Mouse (Mus musculus) induced T-regulatory cell, adult 2 months (primary cell): ENCODE measurements at regions not wholly inside any gene's neighbourhood (a gene's known extent, or its start where the extent isn't known, plus 50 kb on each side); places are given as distances from the start of the nearest gene placed in this dataset.
A peak's percentile ranks its signal among the peaks of the same experiment; 100 is the strongest.

Experiments used
- DNase-seq: peaks from one replicate; pipeline ENCODE4 v3.0.0-alpha.2; 2012; ENCODE audit warnings: low read depth

DNA sequence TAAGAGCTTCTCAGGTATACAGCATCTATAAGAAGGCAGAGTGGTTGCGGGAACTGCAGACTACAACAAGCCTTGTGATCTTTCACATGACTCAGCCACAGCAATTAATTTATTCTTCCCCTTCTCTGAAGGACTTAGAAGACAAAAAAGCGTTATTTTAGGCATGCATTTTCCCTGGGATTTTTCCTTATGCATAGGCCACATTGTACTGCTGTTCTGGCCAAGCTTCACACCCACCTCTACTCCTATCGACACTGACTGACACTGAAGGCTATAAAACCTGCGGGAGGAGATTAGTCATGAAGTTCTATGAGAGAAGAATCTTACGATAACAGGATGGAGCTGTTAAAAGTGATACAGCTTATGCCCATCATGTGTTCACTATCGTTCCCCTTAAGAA lies 441.9 kb downstream of the Tox3 start:
- no peak for DNase-seq

DNA sequence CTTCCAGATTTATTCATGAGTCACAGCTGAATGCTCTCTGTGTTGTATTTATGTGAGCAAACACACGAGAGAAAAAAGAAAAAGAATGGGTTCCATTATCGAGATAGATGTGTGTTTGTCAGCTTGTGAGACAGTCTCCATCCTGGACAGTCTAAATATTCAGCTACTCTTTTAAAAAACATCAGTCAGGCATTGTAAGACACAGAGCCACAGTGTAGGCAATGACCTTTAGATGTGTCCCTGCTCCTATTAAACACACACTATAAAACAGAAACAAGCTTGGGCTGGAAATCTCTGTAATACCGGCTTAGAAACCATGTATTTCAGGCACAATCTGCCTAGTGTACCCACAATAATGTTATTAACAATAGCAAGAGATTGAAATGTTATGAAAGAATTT lies 442.6 kb downstream of the Tox3 start:
- no peak for DNase-seq

DNA sequence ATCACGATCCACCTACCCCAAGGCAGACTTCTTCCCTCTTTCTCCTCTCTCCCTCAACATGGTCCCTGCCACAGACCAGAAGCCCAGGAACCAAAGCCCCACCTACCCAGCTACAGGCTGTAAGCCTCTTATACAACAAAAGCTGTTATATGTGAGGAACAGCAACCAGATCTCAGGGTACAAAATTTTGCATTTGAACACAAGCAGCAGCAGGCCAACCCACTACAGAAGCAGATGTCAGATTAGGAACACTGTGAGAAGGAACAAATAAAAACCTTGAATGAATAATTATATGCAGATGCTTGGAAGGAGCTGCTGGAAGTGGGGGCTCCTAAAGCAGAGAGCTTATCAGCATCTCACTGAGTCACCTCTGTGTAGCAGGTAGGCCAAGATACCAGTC lies 444.8 kb downstream of the Tox3 start:
- no peak for DNase-seq

DNA sequence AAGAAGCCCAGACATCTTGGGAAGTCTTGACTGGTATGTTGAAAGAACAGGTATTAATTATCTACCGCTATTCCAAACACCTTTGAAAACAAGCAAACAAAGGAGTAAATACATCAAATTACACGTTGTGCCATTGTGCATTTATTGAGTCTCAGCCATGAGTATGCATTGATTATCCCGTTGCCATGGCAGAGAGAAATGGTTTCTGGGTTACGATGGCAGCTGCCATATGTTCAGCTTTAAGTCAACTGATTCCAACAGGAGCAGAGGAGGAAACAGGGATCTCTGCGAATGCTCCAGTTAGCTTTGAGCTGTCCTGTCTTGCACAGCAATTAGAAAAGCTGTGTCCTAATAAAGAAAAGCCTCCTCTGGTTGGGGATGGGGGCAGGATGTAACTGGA lies 475.4 kb downstream of the Tox3 start:
- DNase-seq, result no peak

DNA sequence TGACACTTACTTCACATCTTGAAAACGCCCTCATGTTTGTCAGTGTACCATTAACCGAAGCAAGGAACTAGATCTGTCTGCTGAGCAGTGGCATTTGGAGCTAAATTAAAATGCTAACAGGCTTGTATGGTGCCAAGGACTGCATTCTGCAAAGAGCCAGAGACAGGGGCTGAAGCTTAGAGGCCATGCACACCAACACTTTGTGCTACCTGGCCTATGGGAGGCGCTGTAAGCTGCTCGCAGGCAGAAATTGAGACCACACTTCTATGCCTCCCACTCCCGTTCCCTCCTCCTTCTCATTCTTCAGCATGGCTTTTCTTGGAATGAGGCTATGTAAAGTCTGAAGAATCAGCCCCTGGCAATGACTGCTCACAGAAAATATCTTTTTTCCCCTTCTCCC lies 476.2 kb downstream of the Tox3 start:
- DNase-seq, result no peak

DNA sequence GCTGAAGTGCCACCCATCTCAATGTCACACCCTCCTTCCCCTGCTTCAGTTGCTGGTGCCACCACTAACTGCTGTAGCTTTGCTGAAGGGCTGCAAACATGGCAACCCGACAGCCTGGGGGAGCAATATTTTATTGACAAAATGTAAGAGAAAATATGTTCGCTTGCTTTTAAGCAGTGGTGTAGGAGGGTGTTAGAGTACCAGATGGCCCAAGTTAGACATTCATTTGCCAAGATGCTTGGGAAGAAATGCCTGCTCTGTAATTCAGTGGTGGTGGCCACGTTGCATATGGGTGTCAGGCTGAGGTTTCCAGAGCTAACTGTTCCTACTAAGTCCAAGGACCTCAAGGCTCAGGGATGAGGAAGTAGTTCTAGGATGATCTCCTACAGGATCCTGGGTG lies 488.3 kb downstream of the Tox3 start:
- no peak for DNase-seq

DNA sequence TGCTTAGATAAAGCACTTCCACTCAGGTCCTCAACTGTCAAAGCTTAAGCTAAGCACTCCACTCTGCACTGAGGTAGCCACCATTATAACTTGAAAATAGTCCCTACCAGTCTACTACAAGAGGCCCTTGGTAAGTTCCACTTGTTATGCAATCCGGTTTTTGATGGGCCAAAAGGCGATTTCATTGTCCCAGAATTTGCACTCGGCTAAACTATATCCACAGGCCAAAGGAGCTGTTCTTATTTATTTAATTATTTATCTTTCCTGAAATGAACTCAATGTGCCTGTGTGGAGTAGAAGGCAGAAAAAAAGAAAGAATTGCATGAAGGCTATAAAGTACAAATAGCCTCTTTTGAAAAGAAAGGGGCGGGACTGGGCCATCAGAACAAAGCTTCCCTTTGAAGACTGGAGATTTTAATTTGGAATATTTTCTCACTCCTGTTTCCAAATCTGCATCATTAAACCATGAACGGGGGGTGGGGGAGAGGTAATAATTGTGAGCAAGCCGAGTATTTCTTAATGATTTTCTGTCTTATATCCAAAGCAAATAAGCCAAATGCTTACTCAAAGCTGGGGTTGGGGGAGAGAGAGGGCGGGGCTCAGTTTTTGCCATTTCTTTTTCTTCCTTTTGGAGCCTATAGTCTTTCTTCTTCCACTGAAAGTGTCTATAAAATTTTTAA lies 489.3 kb downstream of the Tox3 start:
- no peak for DNase-seq

DNA sequence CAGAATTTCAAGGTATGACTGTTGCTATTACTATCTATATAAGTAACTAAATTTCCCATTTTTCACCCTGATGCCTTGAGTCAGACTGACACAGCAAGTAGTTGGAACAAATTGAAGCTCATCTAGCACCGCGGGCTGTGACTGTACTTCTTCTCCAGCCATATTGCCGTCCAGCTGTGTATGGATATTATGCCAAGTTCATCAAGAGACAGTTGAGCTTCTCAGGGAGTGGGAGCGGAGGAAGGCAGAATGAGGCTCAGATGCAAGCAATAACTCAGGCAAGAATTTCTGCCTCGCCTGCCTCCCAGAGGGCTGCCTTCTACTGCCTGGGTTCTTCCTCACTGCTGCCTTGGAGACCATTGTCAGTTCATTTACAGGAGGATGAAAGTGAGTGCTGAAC lies 492.6 kb downstream of the Tox3 start:
- DNase-seq, result no peak

DNA sequence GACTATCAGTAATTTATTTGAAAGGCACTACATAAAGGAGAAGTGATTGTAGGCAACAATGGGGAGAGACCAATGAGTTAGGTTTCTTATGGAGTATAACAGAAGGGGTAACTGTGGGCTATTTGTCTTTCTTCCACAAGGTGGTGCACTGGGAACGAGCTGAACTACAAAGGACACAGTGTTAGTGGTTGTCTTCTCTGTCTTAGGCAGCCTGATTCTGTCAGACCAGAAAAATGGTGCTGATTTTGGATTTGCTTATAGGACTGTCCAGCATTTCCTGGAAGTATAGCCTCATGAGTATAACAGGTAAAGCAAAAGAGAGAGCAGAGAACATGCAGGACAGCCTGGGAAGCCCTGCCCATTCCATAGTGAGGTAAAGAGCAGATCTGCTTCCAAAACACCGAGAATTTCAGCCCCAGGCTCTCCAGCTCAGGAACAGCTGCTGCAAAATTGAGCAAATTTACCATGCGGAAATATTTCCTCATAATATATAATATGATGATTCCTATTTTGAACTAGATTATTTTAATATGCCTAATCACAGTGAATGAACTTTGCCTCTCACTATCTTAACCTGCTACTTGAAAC lies 497.8 kb downstream of the Tox3 start:
- no peak for DNase-seq

DNA sequence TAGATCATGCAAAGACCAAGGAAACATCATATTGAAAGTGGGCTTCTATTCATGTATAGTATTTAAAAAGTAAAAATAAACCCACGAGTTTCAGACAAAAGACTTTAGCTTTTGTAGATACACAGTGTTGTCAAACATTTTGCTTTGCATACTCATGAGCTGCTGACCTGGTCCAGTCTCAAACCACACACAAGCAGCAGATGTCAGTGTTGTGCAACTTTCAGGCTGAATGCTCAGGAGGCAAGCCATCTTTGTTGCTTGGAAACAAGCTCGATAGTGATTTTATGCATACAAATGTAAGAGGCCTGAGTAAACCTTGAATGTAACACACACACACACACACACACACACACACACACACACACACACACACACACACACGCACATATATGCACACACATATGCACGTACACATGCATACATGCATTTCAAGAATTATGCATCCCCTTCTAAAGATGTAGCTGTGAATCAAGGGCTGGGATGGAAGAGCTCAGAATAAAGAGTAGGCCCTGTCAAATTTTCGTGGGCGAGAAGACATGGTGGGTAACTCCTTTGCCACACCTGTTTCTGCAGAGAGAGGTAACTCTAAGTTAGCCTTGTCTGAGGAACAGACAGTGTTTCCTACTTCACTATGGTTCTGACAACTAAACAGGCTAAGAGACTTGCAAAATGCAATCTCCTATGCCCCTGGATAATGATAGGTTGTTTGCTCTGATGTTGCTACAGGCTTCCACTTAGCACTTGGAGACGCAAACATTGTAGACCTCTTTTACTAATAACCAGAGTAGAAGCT lies 498.5 kb downstream of the Tox3 start:
- no peak for DNase-seq

DNA sequence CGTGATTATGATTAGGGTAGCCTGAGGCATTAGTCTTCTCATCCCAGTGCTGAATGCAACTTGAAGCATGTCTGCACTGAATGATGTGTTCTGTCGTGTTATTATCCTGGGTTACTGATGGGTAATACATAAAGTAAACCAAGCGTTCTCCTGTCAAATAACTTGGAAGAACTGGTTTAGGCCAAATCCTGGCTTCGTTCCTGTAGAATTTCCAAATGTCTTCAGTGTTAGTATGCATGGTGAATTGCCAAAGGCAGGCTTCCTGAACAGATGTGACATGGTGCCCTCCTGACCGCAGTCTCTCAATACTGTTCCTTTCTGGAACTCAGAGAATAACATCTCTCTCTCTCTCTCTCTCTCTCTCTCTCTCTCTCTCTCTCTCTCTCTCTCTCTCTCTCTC lies 509.6 kb downstream of the Tox3 start:
- DNase-seq, result no peak

DNA sequence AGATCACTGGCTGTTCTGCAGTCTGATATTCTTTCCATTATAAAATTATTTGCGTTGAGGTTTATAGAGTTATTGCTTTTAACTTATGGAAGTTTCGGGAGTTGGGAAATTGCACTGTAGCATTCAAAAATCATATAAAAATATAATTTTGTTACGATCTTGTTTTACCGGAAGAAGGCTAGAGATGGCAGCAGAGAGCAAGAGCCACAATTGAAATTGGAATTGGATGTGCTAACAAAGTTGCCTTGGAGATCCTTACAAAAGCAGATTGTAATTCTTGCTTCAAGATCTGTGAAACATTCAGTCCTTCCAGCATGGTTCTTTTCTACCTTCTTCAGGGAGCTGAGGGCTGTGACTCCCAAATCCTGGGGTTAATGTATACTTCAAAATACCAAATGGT lies 514.4 kb downstream of the Tox3 start:
- DNase-seq, result no peak

DNA sequence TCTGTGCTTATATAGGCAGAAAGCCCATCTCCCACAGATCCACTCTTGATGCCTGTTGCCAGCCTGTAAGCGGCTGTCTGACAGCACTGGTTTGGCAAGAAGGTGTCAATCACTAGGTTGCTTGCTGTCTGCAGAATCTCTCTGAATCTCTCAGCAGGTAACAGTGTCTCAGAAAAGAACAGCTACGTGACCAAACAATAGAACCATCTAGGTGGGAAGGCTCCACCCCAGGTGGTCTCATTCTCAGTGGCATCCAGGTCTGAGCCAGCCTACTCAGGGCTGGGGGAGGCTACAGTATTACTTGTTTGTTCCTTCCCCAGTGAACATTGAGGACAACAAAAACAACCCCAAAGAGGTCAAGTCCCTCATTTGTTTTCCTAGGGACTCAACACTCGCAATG lies 523.6 kb downstream of the Tox3 start:
- no peak for DNase-seq

DNA sequence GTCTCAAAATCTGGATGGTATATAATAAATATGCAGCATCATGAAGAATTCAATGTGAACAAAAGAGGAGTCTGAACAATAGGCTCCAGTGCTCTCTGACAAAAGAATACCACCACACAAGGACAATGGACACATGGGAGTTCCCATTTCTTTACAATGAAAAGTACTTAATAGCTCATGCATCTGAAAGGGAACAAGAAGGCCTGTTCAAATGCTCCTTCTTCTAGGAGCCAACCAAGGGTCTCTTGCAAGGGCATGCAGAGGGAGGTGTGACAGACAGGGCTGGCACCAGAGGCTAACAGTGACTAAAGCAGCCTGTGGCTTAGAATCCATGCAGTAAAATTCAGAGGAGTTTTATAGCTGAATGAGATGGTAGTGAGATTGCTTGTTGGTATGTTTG lies 524.5 kb downstream of the Tox3 start:
- DNase-seq, result no peak

DNA sequence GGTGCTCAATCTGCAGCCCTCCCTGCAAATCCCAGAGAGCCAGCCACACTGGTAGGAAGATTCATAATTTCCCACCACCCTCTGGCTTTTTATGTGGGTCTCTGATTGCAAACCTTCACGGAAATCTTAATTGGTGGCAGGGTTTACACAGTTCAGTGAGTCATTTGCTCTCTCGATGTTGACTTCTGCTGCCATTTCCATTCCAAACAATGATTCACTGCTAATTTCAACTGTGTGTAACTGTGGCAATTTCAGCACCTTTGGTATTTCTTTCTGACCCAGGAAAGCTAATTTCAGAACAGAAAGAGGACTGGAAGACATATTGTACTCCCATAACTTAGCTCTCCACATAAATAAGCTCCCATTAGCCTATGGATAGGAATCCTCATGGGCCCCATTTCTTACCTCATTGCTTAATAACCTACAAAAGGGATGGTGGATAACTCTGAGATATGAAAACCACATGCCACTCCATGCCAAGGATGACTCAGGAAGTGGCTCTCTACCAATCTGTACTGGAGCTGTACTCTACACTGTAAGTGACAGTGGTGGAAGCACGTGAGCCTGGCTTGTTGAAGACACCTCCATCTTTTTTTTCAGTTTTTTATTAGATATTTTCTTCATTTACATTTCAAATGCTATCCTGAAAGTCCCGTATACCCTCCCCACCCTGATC lies 536.0 kb downstream of the Tox3 start:
- DNase-seq, result no peak

DNA sequence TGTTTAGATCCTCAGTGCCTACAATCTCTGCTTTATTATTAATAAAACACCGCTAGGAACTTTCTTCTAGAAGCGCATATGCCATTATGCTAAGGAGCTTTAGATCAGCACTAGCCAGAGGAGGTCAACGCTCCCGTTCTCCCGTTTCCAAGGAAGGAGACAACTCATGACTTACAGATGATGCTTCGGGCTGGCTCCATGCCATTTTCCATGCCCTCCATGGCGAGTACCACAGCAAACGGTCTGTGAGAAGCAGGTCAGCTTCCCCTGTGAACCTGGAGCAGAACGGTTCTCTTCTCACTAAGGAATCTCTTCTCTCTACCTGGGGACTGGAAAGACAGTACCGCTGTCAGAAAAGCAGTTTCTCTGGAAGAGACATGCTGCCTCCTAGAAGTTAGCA lies 559.8 kb downstream of the Tox3 start:
- no peak for DNase-seq

DNA sequence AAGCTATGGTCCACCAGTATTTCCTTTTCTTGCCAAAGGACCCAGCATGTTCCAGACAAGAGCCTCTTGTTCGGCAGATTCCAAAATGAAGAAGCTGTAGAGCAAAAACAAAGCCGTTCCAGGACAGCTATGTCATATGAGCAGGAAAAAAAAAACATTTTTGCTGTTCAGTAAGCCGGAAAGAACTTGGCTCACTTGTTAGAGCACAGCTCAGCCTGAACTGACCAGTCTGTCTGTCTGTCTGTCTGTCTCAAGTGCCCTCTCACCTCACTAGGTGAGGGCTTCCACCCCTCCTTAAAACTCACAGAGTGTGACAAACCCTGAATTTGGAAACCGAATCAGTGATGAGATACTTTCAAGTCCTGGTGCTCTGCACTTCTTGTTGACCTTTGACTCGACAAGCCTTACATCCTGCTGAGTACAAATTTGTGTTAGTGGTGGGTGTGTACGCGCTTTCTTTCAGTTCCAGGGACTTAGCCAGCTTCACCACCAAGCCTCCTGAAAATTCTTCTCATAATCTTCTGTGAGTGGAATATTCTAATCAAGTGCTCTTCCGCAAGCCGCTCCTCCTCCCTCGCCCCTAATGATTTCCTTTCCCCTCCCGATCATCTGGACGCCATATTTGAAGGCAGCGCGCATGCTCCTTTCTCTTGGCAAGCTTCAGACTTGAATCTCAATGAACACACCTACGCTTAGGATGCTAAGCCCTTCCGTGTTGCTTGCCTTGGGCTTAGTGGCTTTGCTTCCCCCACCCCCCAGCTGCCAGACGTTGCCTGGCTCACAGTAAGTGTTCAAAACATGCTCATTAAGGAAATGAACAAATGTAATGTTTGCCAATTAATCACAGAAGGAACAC lies 560.9 kb downstream of the Tox3 start:
- DNase-seq, result no peak

DNA sequence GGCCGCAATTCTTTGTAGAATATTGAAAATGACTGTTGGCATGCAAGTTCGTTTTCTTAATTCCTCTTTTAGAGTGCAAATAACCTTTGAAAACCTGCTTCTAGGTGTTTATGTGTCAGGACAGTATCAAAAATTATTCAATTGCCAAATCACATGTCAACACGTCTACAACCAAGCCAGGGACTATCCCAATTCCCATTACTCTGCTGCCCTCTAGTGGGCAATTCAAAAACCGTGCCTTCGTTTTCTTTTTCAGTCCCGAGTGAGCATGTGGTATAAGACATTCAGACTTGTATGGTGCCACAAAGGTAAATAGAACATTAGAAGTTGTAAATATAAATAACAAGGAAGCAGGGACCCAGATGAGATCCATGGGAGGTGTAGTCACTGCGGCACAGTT lies 563.1 kb downstream of the Tox3 start:
- peak; percentile 55 for DNase-seq

DNA sequence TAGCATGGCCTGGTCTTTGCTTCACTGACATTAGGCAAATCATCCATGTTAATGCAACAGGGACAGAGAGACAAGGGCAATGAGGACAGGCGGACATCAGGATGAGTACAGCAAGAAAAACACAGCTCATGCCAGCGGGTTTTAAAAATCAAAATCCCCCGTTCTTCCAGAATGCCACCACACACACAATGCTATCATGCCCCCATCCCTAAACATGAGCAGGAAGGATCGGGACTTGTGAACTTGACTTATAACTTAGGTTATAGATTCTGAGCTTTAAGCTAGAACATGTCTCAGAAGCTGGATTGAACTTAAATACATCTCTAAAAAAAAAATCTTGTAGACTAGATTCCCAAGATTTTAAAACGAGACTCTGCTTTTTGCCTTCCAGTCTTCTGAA lies 564.8 kb downstream of the Tox3 start:
- no peak for DNase-seq

DNA sequence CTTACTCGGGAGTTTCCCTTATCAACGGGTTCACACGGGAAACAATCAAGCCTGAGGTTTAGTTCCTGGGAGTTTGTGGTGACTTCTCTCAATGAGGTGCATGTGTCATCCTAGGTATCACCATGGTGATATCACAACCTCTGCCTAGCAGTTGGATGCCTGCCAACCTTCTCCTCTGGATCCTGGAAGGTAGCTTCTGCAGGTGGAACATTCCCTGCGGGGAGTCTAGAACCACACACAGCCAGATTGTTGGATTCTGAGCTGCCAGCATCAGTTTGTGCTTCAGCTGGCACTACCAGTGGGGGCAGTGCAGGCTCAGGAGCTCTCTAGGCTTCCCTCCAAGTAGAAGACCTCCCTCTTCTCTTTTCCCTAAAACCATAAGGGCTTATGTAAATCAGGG lies 581.8 kb downstream of the Tox3 start:
- no peak for DNase-seq

DNA sequence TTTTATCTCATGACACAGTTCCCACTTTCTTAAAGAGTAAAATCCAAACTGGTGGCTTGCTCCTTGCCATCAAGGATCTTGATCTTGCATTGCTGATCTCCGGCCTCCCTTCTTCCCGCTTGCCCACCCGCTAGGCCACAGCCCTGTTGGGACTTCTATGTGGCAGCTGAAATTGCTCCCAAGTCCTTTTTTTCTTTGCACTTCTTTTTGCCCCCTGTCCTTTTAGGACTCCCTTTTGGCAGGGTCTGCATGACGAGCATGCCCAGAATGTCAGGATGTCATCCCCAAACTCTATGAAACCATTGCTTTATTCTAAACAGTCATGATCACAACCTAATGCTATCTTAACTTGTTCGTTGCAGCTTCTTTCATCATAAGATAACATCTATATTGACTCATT lies 588.6 kb downstream of the Tox3 start:
- no peak for DNase-seq

DNA sequence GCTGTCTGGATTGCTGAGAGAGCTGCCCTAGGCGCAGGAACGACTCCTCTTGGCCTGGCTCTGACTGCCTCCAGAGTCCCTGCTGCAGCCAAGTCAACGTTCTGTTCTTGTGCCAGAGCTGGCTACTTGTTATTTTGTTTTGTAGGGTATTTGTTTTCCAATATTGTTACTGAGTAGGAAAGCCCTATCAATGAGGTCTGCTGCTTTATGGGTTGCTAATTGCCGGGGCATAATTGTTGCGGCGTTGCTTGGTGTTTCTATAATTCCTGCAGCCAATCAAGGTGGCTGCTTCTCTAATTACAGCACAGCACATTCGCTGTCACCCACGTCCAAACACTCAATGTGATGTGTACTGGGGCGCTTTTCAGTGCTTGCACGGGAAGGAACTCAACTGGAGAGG lies 589.4 kb downstream of the Tox3 start:
- DNase-seq, result no peak
